Mouse (Mus musculus): ENCODE data around the gene Ubap1l. TPM values are rescaled to one million over a fixed set of nuclear protein-coding genes. Genes with fewer than 3 reads are reported as not detected.

Gene Ubap1l
- polyA plus RNA-seq, 1 experiment from 2014 or later = not detected

GRCm38 (mm10) chr9:65411326-65411725 is 50.5 kb downstream of the Ubap1l start:
- no peak overlapping the region for H3K27ac ChIP-seq
- 72% methylated on average over 3 of the region's 3 CpGs for WGBS (ENCODE audit: missing documents)
- H3K4me3 ChIP-seq (ENCODE audit: inconsistent target) = no peak overlapping the region
- no peaks in the 10 kb centered on the region for H3K36me3 ChIP-seq (ENCODE audit: inconsistent target)
- no peaks in the 10 kb centered on the region for H3K79me2 ChIP-seq (ENCODE audit: inconsistent target)

DNA sequence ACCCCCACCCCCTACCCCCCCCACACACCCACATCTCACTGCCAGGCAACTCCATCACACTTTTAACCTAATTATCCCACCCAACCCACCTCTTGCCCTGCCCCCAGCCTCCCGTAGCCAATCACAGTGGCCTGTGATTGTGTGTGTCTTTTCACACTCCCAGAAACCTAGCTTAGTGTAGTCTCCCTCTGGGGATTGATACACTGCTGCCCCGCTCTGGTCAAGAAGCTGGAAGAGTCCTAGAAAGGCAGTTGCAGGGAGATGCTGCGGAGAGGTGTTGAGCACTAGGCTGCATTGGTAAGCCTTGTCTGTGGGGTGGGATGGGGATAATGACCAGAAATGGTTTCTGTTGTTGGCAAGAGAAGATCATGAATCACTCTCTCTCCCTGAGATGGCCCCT is 56.9 kb downstream of the Ubap1l start:
- no peak overlapping the region for H3K4me3 ChIP-seq (ENCODE audit: inconsistent target)
- no peaks in the 10 kb centered on the region for H3K36me3 ChIP-seq (ENCODE audit: inconsistent target)
- H3K79me2 ChIP-seq (ENCODE audit: inconsistent target) = no peaks in the 10 kb centered on the region
- 97% methylated on average over 3 of the region's 3 CpGs for WGBS (ENCODE audit: missing documents)
- no peak overlapping the region for H3K27ac ChIP-seq

DNA sequence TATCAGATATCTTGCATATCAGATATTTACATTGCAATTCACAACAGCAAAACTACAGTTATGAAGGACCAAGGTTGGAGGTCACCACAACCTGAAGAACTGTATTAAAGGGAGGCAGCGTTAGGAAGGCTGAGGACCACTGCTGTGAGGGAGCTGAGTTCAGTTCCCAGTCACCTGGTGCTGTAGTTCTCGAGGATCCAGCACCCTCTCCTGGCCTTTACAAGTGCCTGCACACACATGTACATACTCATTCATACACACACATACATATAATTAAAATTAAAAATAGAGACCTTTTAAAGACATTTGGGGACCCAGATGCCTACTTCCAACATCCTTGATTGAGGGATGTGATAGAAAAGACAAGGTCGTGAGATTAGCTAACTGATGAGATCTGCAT is 58.8 kb downstream of the Ubap1l start:
- Histone ChIP-seq H3K36me3 (ENCODE audit: inconsistent target) (no peaks in the 10 kb centered on the region), H3K4me3 (ENCODE audit: inconsistent target) (no peak overlapping the region), H3K79me2 (ENCODE audit: inconsistent target) (no peaks in the 10 kb centered on the region), H3K27ac (no peak overlapping the region)
- WGBS (ENCODE audit: missing documents) = 95% methylated on average over 3 of the region's 3 CpGs

GRCm38 (mm10) chr9:65422760-65423501 is 62.1 kb downstream of the Ubap1l start, which contains the start of gene Slc51b:
Slc51b (minus strand) TSS chr9:65422955.
- H3K79me2 ChIP-seq (ENCODE audit: inconsistent target) = no peaks in the 10 kb centered on the region
- no peaks in the 10 kb centered on the region for H3K36me3 ChIP-seq (ENCODE audit: inconsistent target)
- no peak within 1 kb of the TSS for H3K4me3 ChIP-seq (ENCODE audit: inconsistent target)
- H3K27ac ChIP-seq = no peak within 1 kb of the TSS
- WGBS (ENCODE audit: missing documents) = 96% methylated on average over 11 of the region's 11 CpGs

DNA sequence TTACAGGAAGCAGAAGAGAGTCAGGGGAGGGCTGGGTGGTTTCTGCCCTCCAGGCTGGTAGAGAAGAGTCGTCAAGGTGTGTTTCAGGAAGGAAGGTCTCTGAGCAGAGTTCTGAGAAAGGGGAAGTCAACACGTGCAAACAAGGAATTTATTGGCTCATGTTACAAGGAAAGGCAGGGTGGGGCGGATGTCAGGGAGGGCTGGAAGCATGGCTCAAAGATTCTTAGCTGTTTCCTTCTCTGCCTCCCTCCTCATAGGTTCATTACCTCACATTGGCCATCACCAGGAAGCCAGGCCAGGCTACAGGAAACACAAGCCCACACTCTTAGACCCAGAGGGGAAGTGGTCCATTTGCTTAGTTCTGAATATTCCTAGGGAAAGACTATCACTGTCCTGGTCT is 63.6 kb downstream of the Ubap1l start:
- no peaks in the 10 kb centered on the region for H3K36me3 ChIP-seq (ENCODE audit: inconsistent target)
- no peak overlapping the region for H3K4me3 ChIP-seq (ENCODE audit: inconsistent target)
- H3K79me2 ChIP-seq (ENCODE audit: inconsistent target) = no peaks in the 10 kb centered on the region
- 3% methylated on average over 3 of the region's 3 CpGs for WGBS (ENCODE audit: missing documents)
- no peak overlapping the region for H3K27ac ChIP-seq

DNA sequence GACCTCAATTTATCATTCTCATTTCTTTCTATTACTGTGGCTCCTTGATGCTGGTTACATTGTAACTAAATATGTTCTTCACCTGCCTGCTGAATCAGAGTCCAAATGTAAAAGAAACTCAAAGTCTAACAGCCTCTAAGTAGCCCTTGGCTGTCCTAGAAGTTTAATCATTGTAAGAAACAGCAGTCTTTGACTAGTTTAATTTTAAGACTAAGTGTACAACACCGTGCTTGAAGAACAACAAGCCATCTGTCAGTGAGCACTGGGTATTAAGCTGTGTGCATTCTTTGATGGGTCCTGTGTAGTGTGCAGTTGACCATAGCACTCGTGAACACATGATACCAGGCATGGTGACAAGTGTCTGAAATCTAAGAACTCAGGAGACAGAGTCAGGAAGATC is 66.7 kb downstream of the Ubap1l start:
- Histone ChIP-seq H3K4me3 (ENCODE audit: inconsistent target) (no peak overlapping the region), H3K27ac (no peak overlapping the region), H3K79me2 (ENCODE audit: inconsistent target) (no peaks in the 10 kb centered on the region), H3K36me3 (ENCODE audit: inconsistent target) (no peaks in the 10 kb centered on the region)
- WGBS (ENCODE audit: missing documents) = 88% methylated on average over 2 of the region's 2 CpGs

DNA sequence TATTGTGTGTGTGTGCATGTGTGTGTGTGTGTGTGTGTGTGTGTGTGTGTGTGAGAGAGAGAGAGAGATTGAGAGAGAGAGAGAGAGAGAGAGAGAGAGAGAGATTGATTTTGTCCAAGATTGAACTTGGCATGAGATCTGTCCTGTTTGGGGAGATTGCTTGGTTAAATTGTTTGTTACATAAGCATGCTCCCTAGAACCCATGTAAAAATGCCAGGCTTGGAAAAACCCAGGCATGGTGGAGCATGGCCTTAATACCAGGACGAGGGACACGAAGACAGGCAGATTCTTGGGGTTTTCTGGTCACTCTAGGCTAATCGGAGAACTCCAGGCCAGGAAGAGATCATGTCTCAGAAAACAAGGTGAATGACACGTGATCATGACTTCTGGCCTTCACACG is 67.2 kb downstream of the Ubap1l start:
- 91% methylated on average over 5 of the region's 5 CpGs for WGBS (ENCODE audit: missing documents)
- H3K36me3 ChIP-seq (ENCODE audit: inconsistent target) = no peaks in the 10 kb centered on the region
- H3K27ac ChIP-seq = no peak overlapping the region
- no peaks in the 10 kb centered on the region for H3K79me2 ChIP-seq (ENCODE audit: inconsistent target)
- no peak overlapping the region for H3K4me3 ChIP-seq (ENCODE audit: inconsistent target)

Other genes with a start within 250 kb of the Ubap1l start
- not detected in 3 replicates for gene Igdcc3, start 219.9 kb upstream of the Ubap1l start, polyA plus RNA-seq (2018)
- gene Parp16, start 165.7 kb upstream of the Ubap1l start, polyA plus RNA-seq (2018) = 2.0 to 3.2 TPM (median 2.1 TPM) in 3 replicates
- not detected in 3 replicates for gene Cilp, start 95.9 kb upstream of the Ubap1l start, polyA plus RNA-seq (2018)
- gene Clpx, start 66.8 kb upstream of the Ubap1l start, polyA plus RNA-seq (2018) = 23.2 to 25.3 TPM (median 25.2 TPM) in 3 replicates
- gene Pdcd7, start 14.9 kb upstream of the Ubap1l start, polyA plus RNA-seq (2018) = 10.1 to 13.8 TPM (median 10.9 TPM) in 3 replicates
- not detected in 3 replicates for gene Kbtbd13, start 30.6 kb downstream of the Ubap1l start, polyA plus RNA-seq (2018)
- gene Rasl12, start 37.5 kb downstream of the Ubap1l start, polyA plus RNA-seq (2018) = not detected in 3 replicates
- gene Slc51b, start 61.9 kb downstream of the Ubap1l start, polyA plus RNA-seq (2018) = not detected in 3 replicates
- 7.1 to 8.2 TPM (median 7.4 TPM) in 3 replicates for gene Mtfmt, start 74.7 kb downstream of the Ubap1l start, polyA plus RNA-seq (2018)
- 71.6 to 105 TPM (median 71.6 TPM) in 3 replicates for gene Spg21, start 99.9 kb downstream of the Ubap1l start, polyA plus RNA-seq (2018)
- 0.13 TPM in 1 of 3 replicates, not detected in the others for gene Ankdd1a, start 159.2 kb downstream of the Ubap1l start, polyA plus RNA-seq (2018)
- gene Plekho2, start 219.0 kb downstream of the Ubap1l start, polyA plus RNA-seq (2018) = 195 to 316 TPM (median 234 TPM) in 3 replicates
- 0.51 to 0.53 TPM in 2 of 3 replicates, not detected in the other for gene Pif1, start 226.1 kb downstream of the Ubap1l start, polyA plus RNA-seq (2018)